Mouse (Mus musculus): ENCODE results near the gene Slc24a5.

Slc24a5 gene

DNA sequence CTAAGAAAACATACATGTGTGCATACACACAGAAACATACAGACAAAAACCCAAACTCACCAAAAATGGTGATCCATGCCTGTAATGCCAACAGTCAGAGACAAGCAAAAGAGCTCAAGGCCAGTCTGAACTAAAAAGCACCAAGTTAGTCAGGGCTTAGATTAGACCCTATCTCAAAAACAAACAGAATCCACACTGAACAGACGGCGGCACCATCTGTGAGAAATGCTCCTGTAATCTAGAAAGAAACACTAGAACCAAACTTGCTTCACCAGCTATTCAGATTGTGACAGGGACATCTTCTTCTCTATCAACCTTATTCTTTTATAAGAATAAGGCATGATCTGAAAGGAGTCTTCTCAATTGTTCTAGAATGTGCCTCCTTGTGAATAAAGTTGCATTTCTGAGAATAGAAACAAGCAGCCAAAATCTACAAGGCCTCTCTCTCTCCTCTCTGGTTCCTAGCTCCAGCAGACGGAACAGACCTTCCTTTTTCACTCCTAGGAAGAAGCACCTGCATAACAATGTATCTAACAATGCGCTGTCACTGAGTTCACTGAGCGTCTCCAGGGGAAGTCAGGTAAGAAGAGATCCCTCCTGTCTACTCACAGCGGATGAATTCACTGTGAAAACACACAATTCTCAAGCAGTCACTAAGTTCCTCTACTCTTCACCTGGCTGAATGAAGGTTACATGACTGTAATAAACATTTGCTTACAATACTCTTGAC lies 51.6 kb downstream of the Slc24a5 start:
- no peak for DNase-seq (ENCODE audit: low spot score)

DNA sequence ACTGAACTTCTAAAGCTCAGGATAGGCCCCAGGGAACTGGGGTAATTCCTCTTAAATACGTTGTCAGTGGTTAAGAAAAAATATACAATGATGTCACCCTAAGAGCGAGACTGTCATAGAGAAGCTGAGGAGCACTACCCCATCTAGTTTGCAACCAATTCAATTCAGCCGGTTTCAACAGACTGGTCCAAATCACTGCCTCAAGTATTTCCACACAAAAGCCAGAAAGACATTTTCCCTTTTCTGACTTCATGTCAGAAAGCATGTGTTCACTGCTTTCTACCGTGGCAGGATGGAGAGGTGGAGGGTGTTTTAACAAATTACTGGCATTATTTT lies 54.3 kb downstream of the Slc24a5 start:
- no peak for DNase-seq (ENCODE audit: low spot score)

DNA sequence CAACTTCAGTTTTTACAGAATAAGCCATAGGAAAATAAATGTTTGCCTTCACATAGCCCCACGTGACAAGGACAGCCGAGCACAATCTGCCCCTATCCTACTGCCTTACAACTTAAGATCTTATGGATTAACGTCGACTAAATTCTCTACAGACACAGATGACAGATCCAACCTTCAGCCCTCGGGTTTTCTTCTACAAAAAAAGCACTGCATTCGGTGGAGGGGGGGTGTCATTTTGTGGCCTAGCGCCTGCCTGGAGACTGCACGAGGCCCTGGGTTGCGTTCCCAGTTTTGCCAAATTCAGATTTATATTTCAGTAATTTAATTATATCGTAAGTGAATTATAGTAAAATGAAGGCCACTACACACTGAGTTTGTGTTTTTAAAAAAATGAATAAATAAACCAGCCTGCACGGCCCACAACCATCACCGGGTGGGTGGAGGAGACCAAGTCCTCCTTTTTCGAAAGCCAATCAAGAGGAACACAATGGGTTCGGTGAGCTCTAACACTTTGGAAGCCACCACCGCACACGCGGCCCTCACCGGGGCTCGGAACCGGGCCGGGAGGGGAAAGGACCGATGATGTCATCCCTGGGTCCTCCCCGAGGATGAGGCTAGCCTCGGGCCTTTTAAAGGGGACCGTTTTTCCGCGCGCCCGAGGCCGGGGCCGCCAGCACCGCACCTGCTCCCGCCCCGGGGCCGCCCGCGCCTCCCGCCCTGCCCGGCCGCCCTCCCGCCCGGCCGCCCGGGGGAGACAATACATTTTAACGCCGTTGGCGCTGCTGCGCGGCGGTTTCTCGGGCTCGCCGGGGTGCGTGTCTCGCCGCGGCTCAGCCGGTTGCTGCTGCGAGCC lies 54.9 kb downstream of the Slc24a5 start:
- peak; percentile 31 for DNase-seq (ENCODE audit: low spot score)

DNA sequence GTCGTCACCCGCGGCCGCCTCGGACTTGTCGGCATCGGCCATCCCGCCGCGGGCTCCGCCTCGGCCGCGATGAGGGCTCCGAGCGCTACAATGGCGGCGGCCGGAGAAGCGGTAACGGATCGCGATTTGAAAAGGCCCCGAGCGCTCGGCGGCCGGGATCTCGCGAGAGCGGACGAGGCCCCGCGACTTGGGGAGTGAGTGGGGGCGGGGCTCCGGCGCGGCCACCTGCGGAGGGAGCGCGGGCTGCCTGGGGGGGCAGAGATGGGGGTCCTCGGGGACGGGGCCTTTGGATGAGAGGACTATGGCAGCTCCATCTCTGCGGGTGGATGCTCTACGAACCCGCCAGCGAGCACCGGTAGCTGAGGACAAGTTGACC lies 55.5 kb downstream of the Slc24a5 start, which contains the start of gene Myef2:
TSS of gene Myef2 (minus strand) at position 185 of the 376 bp plus-strand sequence.
- DNase-seq (ENCODE audit: low spot score), result peak; percentile 81

DNA sequence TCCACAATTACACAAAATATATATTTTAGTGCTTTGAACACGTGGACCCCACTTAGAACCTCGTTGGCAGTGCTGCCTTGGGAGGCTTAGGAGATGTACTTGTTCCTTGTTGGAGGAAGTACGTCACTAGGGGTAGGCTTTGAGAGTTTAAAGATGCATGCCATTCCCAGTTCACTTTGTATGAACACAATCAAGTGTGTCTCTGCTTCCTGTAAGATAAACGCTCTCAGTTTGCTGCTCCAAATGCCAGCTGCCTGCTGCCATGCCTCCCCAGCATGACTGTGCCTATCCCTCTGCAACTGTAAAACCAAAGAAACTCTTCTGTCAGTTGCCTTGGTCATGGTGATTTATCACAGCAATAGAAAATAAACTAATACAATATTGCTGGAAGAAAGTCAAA lies 57.9 kb downstream of the Slc24a5 start:
- DNase-seq (ENCODE audit: low spot score), result no peak

DNA sequence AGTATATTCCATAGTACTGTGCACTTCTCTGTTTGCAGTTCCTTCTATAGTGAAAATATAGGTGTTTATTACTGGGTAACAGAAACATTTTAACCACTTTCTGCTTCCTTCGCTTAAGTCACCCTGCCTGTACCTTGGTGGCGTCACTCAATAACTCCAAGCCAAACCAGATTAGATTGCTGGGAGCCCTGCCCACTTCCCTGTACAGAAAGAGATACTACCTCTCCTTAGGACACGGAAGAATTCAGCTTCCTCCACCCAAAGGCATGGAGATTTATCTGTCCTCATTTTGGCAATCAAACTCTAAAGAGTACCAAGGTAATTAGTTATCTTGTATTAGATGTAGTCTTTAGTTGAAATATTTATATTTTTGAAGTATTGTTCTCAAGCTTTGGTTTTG lies 58.9 kb downstream of the Slc24a5 start:
- DNase-seq (ENCODE audit: low spot score), result no peak

DNA sequence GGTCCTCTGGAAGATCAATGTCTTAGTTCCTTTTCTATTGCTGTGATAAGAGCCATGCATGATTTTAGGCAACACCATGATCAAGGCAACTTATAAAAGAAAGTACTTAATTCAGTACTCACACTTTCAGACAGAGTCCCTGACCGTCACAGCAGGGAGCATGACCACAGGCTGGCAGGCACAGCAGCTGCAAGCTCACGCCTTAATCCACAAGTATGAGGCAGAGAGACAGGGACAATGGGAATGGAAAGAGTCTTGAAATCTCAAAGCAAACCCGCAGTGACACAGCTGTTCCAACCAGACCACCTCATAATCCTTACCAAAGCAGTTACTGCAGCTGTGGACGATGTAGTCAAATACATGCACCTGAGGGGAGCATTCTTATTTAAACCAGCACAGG lies 66.2 kb downstream of the Slc24a5 start:
- no peak for DNase-seq (ENCODE audit: low spot score)

DNA sequence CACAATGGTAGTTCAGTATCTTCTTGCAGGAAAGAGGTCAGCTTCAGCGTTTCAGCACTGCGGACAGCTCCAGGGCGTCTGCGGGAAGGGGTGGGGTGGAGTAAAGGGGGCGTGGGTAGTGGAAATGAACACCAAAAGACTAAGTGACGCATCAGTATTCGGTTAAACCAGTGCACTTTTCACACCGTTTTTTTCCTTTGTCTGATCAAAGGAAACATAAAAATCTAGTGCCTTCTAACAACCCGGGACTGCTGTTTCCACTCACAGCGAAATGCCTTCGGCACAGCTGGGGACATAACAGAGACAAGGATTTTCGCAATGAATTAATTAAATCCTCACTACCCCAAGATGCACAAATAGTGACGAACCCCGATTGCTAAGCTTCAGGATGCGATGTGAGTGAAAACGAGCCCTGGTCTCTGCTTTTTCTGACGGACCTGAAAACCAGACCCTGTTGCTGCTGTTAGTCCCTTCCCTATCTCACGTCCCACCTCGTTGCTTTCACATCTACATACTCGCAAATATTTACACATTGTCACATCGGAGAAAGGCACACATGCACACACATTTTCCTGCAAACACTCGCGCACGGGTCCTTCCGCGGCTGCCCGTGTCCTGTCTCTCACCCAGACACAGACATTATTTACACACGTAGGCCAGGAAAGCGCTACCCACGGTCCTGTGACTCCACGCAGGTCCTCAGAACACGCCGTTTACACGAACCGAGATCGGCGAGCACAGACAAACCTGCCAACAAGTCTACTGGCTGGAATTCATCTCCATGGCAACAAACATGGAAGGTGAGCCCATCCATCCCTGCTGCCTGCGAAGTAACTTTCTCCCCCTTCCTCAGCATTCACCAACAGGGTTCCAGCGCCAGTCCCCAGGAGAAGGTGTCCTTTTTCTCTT lies 68.2 kb downstream of the Slc24a5 start, which contains the start of gene Ctxn2:
TSS of gene Ctxn2 (plus strand) at position 790 of the 909 bp plus-strand sequence.
- peak; percentile 85 for DNase-seq (ENCODE audit: low spot score)

DNA sequence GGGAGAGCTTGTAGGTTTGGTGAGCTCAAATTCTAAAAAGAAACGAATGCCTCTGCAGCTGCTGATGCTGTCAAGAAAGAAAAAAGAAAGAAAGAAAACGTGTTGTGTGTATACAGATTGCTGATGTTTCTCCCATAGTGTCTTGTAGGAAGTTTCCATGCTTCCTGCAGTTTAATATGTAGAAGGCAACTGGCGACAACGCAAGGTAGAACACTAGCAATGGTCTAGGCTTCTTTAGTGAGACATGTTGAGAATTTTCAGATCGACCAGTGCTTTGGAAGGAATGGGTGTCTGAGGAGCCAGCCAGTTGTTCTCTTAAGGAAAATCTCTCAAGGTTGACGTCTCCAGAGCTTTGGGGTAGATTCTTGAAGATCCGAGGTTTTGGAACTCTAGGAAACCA lies 68.9 kb downstream of the Slc24a5 start:
- no peak for DNase-seq (ENCODE audit: low spot score)

All from ovary, postnatal 14 days (tissue).